ENCODE assay signal across 20 mouse cellular contexts in the genomic region with DNA sequence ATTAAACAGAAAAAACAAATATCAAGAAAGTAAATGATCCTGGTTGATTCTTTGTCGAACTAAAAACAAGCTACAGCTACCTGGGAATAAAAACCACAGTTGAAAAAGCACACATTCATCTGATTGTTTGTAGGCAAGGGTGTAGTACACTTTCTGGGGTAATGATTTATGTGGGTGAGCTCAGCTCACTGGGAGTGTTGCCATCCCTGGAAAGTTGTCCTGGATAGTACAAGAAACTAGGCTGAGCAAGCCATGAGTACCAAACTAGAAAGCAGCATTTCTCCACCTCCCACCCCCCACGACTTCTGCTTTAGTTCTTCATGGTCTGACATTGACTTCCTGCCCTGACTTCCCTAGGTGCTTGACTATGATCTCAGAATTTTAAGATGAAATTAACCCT.
"Had no signal": no experiment of that assay in that cellular context is flagged by ENCODE, and none has a peak within 500 bp of the region (broad histone marks: within the 10 kb centered on the region; RNA-seq: fewer than 3 reads in every experiment).

No protein-coding gene starts in this region.

- ATAC-seq: intestine, postnatal 0 days; lung, postnatal 0 days; midbrain, embryonic 15.5 days had no signal

- H3K4me1 ChIP-seq: limb, embryonic 10.5 days; limb, embryonic 13.5 days; liver, embryonic 13.5 days; midbrain, embryonic 12.5 days; midbrain, embryonic 15.5 days; neural tube, embryonic 12.5 days; neural tube, embryonic 15.5 days had no signal

- H3K27ac ChIP-seq: kidney, postnatal 0 days; layer of hippocampus, adult 2 months; limb, embryonic 10.5 days; limb, embryonic 13.5 days; liver, embryonic 13.5 days; macrophage; midbrain, embryonic 12.5 days; midbrain, embryonic 15.5 days; neural tube, embryonic 12.5 days; neural tube, embryonic 15.5 days had no signal

- H3K9me3 ChIP-seq: limb, embryonic 10.5 days; limb, embryonic 13.5 days; liver, embryonic 13.5 days; midbrain, embryonic 12.5 days; midbrain, embryonic 15.5 days; neural tube, embryonic 12.5 days; neural tube, embryonic 15.5 days had no signal

- H3K36me3 ChIP-seq: limb, embryonic 10.5 days; limb, embryonic 13.5 days; liver, embryonic 13.5 days; midbrain, embryonic 12.5 days; midbrain, embryonic 15.5 days; neural tube, embryonic 12.5 days; neural tube, embryonic 15.5 days had no signal

- H3K4me2 ChIP-seq: limb, embryonic 13.5 days; liver, embryonic 13.5 days; lung, embryonic 14.5 days; midbrain, embryonic 12.5 days; midbrain, embryonic 15.5 days; neural tube, embryonic 12.5 days; neural tube, embryonic 15.5 days had no signal

- H3K27me3 ChIP-seq: limb, embryonic 13.5 days; liver, embryonic 13.5 days; midbrain, embryonic 12.5 days; midbrain, embryonic 15.5 days; neural tube, embryonic 12.5 days; neural tube, embryonic 15.5 days had no signal

- H3K4me3 ChIP-seq: layer of hippocampus, adult 2 months; limb, embryonic 10.5 days; limb, embryonic 13.5 days; liver, embryonic 13.5 days; midbrain, embryonic 12.5 days; midbrain, embryonic 15.5 days; neural tube, embryonic 12.5 days; neural tube, embryonic 15.5 days had no signal

- DNase-seq: kidney, adult 2 months; kidney, postnatal 25 days; liver; liver, embryonic 13.5 days; lung, embryonic 14.5 days; retina, postnatal 1 day; thymus, adult 2 months; thymus, postnatal 14 days; thymus, postnatal 4 days had no signal

- H3K9ac ChIP-seq: limb, embryonic 13.5 days; liver, embryonic 13.5 days; lung, embryonic 14.5 days; midbrain, embryonic 12.5 days; midbrain, embryonic 15.5 days; neural tube, embryonic 12.5 days; neural tube, embryonic 15.5 days had no signal
